Mouse (Mus musculus): ENCODE data around the gene Mroh8.
A peak's percentile ranks its signal among the peaks of the same experiment; 100 is the strongest.

The Mroh8 gene

DNA sequence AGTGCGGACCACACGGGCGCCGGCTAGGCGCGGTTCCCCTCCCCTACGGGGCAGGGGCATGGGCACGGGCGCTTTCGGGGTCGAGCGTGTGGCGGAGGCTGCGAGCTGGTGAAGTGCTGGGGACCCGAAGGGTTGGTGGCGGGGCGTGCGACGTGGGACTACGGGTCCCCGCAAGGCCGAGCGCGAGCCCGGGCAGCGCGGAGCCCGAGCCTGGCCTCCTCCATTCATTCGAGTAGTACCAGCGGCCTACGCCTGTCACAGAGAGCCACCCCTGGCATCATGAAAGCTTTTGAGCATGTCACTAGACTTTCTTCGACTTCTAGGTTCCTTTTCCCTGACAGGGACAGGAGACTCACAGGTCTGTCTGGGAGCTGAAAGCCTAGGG lies at the start of gene Mroh8:
TSS of gene Mroh8 (minus strand) at position 134 of the 385 bp plus-strand sequence.
- peak; percentile 66 for DNase-seq (ENCODE audit: low spot score)

DNA sequence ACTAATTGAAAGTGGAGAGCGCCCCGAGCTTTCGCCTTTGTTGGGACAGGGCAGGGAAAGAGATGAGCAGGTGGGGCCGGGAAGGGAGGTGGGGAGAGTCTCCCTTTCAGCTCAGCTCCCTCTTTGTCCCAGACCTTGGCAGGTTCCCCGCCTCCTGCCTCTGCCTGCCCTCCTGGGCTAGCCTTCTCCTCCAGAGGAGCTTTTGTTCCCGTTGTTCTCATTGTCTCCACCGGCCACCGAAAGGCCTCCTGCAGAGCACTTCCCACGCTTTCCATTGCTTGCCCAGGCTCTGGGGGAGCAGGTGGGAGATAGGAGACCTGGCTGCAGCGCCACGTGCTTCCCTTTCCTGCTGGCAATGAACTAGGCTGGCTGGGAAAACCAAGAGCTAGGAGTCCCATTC lies 49.2 kb upstream of the Mroh8 start:
- no peak for DNase-seq (ENCODE audit: low spot score)

DNA sequence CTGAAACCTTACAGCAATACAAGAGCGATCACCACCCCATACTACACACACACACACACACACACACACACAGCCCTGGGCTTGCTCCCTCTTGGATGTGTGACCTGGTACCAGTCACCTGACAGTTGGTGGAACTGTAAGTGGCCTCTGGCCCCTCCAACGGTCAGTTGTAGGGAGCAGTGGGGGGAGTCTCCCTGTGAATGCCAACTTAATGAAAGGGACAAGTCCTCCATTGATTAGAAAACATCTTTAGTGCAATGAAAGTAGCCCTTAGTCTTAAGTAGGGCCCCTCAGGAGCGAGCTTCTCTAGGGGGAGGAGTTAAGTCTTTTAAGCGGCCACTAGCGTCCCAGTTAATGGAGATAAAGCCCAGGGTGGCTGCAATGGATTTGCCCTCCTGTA lies 48.8 kb upstream of the Mroh8 start:
- no peak for DNase-seq (ENCODE audit: low spot score)

DNA sequence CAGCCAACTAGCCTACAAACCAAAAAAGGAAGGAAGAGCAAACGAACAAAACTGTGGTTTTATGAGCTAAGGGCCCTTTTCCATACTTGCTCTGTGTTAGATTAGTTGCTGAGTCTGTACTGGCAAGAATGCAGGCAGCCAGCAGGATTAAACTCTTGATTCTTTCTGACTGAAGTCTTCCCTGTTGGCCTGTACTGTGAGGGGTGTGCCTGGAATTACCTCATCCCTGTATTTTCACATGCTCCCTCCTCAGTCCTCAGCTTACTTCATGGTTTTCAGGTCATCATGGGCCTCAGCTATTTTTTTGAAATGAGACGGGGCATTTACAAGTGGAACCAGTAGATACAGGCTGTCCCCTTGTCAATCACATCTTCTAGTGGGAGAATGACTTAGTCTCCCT lies 45.9 kb upstream of the Mroh8 start:
- no peak for DNase-seq (ENCODE audit: low spot score)

DNA sequence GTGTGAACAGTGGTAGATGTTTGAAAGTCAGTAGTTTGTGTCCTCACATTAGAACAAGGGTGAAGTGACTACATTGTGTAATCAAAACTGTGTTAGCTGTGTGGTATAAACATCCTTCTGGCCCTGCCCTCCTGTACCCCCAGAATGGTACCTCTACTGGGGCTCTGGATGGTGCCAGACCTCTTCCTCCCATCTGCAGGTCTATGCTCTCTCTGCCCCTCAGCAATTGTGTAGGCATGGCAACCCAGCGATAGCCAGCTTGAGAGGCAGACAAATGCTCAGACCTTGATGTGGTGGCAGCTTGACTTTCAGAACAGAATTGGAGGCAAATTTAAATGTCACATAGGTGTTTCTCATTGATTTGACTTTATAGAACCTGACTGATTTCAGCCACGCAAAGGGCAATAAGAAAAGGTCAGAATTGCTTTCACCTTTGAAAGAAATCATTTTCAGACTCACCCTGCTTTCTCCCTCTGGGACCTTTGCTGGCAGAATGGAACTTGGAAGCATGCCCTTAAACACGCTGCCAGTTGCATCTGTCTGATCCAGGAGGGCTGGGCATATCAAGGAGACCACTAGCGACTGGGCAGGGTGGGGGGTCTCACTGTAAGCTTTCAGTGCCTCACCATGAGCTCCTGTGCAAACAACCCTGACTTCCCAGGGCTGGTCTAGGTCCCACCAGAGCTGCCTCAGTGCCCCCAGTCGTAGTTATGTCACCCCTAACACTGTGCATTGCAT lies 42.8 kb upstream of the Mroh8 start:
- DNase-seq (ENCODE audit: low spot score): no peak

DNA sequence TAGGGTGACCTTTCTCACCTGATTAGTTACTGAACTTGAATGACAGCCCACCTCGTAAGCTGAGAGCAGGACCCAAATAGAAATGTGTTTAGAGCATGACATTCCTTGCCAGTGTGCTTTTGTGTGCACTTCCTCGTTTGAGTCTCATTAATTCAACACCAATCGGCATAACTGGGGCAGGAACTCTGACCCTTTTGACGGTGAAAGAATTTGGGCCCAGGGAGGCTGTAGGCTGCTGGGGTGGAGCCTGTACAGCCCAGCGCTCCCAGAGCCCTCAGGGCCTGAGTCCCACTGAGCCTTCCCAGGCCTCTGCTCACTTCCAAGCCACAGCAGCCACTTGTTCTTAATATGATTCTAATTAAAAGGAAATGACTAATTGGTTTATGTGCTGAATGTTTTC lies 41.5 kb upstream of the Mroh8 start:
- no peak for DNase-seq (ENCODE audit: low spot score)

DNA sequence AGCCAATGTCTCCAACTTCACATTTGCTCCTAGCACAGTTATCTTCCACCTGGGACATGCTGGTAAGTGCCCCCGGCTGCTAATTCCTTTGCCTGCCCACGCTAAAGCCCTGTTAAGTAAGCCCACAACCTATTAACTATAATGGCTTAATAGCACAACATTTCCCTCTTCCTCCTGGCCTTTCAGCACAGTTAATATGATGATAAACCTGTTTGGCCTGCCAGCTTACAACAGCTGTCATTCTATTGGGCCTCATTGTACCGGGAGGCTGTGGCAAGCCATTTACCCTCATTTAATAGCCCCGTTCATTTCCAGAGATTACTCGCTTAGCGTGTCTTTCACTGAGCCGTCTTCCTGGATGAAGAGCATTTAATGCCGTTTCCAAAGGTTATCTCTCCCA lies 40.8 kb upstream of the Mroh8 start:
- no peak for DNase-seq (ENCODE audit: low spot score)

DNA sequence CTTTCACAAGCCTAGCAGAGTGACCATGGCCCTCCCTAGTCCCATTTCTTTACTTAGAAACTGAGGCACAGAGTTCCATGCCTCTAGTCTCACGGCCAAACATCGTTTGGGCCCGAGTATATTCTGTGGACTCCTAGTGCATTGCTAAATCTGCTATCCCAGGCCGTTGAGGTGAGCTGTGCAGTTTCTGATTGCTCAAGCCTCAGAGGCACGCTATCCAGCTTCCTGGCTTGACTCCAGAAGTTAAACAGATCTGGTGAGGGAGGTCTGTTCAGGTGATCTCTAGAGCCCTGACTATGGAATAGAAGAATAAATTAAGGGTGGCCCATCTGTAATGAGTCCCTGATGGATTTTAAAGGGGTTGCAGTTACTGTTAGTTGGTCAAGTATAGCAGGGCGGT lies 37.9 kb upstream of the Mroh8 start:
- no peak for DNase-seq (ENCODE audit: low spot score)

DNA sequence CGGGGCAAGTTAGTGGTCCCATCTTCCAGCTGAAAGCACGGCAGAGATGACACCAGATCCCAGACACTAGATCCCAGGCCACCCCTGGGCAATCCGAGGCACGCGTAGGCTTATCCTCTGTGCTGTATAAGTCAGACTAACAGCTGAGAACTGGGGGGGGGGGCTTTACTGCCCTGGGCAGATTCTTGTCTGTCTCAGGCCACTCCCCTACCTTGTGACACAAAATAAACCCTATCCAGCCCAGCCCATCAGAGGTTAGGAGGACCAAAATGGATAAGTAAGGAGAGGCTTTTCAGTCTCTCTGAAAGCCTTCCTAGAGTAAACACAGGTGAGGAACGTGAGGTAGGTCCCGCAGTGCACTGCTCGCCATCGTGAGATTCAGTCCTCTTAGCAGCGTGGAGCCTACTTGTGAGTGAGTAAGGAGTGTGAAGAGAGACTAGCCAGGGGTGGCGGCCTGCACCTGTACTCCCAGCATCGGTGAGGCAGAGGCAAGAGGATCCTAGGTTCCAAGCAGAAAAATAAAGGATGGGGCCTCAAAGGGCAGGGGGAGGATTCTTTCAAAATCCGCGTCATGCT lies 37.1 kb upstream of the Mroh8 start:
- no peak for DNase-seq (ENCODE audit: low spot score)

DNA sequence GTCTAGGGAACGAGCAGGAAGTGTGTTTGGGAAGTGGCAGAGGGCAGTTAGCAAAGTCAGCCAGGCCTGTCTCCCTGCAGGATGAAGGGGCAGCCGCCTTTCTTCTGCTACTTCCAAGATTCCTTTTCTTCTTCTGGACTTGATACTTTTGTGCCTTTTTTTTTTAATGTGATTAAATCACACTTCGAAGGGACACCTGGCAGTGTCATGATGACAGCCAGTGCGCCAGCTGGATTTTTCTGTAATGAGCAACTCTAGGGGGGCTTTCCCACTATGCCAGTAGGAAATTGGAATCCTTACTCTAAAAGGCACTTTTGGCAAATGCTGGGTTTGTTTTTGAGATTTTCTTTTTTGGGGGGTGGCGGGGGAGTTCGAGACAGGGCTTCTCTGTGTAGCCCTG lies 36.1 kb upstream of the Mroh8 start:
- DNase-seq (ENCODE audit: low spot score): no peak

DNA sequence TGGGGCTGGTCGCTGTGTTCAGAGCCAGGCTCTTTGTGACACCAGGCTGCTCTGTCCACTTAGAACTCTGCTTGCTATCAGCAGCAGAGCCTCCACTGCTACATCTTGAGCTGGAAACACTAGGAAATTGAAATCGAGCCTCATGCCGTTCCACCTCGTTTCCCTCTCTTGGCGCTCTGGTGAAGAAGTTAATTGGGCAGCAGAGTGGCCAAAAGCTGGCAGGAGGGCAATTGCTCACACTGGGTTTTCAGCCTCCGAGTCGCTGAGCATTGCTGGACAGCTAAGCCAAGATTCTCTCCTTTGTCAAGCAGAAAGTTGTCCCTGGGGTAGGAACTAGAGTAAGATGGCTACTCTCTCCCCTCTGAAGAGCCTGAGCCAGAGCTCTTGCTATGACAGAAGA lies 35.0 kb upstream of the Mroh8 start:
- no peak for DNase-seq (ENCODE audit: low spot score)

DNA sequence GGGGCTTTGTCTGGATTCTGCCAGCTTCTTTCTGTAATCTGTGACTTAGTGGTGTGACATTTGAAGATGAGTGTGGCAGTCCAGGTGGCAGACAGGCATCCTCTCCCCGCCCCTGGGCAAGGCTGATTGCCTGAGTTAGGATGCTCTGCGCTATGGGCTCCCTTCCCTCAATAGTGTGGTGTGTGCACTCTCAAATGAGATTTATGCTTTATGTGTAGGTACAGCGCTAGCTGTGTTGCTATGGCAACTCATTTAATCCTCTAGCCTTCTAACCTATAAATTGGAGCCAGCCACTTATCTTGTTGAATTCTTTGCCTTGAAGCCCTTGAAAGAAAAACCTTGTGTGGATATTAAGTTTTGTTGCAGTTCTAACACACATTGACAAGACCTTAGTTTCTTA lies 34.4 kb upstream of the Mroh8 start:
- no peak for DNase-seq (ENCODE audit: low spot score)

DNA sequence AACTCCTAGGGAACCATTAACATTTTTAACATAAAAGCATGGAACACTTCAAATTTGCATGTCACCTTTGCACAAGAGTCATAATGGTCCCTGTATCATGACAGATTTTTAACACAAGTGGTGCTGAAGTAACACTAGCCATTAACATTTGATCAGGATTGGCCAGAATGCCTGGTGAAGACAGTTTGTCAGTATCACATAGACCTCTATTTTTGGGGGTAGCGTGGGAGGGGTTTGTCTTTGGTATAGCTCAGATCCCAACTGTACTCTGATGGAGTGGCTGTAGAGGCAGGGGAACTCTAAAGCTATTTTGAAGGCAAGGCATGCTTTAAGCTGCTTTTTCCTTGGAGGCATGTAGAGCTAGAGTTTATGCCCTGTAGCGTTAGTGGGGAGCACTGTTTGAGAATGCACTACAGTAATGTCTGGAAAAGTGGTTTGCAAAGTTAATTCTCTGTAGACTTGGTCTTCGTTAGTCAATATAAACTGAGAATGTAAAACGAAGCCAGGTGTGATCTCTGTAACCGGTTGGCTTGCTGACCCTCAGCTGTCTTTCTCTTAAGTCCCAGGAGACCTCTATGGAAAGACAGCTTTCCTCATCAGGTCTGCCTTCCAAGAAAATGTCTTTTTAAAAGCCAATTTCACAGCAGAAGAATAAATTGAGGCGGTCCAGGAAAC lies 31.8 kb upstream of the Mroh8 start:
- no peak for DNase-seq (ENCODE audit: low spot score)

DNA sequence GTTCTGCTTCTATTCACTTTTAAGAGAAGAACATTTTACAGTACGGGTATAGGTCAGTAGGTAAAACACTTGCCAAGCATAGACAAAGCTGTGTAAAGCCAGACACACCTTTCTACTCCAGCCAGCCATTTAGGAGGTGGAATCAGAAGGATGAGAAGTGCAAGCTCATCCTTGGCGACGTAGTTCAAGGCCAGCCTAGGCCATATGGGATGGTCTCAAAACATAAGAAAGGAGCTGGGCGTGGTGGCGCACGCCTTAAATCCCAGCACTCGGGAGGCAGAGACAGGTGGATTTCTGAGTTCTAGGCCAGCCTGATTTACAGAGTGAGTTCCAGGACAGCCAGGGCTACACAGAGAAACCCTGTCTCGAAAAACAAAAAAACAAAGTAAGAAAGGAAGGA lies 30.3 kb upstream of the Mroh8 start:
- no peak for DNase-seq (ENCODE audit: low spot score)

DNA sequence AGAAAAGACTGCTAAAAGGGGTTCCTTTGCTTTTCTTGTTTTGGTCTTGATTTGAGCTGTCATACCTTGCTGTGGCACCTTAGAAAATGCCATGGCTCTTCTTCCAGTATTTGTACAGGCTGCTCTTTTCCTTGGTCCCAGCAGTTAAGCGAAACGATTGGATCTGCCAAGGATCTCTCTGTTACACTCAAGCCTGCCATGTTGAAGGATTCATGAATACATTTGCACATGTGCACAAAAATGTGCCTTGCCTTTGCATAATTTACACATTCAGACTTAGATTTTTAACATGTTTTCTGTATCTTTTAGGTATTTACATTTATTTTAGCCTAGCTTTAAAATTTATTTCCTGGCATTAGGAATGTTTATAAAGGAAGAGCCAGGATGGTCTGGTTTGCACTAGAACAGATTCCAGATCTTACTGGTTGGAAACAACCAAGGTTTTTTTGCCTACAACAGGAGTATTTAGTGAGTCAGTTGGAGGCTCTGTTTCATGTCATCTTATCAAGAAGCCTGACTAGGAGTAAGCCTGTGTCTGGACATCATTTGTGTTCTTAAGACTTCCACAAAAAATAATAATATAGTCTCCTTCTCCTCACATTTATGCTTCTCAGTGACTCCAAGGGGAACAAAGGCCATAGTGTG lies 29.0 kb upstream of the Mroh8 start:
- no peak for DNase-seq (ENCODE audit: low spot score)

DNA sequence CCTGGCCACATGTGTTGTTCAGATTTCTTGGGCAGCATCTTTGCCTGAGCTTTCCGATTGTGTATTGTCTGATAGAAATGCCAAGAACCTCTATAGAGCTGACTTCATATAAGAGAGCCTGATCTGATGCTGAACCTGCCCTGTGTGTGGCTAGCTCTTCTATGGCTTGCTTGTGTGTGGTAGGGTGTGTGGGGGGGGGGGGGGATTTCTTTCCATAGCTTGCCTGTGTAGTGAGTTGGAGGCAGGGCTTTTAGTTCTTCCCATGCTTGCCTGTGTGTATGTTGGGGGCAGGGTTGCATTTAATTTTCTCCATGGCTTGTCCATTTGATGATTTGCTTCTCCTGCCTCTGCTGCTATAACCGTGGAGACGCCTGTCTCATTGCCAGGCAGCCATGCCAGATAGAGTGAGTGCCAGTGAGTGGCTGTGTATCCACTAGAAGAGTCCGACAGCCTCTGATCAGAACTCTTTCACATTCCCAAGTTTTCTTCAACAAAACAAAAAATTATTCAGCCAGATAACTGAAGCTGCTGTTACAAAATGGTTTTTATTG lies 28.4 kb upstream of the Mroh8 start:
- peak; percentile 41 for DNase-seq (ENCODE audit: low spot score)

DNA sequence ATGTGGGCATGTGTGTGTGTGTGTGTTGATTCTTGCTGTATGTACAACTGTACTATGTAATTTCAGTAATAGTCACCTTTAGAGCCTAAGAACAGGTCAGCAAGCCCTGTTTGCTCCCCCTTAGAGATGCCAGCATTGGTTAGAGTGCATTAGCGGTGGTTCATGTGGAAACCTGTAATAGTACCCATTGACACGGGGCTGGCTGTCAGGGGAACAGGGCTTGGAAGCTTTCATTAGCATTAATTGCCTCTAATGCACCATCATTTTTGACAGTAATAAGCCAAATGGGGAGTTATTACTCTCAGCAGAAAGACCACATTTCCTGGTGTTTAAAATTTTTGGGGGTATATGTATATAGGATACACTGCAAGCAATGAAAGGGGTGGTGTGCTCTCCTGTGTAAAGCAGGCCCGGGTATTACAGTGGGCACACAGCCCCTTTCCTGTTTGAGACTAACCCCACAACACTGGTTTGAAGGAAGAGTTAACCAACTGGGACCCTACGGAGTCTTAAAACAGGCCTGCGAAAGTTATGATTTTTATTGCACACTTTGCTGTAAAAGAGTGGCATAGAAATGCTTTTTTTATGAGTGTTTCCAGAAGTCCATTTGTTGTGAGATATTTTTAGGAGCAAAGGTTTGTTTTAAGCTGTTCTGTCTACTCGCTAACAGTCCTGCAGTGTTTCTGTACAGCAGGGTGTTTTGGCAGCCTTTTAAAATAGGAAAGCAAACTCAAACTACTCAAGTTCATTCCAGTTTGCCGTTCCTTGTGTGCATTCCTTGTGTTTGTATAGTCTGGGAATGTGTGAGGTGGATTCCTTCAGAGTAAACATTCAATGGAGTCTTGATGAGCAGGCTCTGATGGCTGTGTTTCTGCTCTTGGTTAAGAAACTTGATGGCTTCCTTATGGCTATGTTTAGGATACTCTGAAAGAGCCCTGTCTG lies 27.0 kb upstream of the Mroh8 start:
- no peak for DNase-seq (ENCODE audit: low spot score)

DNA sequence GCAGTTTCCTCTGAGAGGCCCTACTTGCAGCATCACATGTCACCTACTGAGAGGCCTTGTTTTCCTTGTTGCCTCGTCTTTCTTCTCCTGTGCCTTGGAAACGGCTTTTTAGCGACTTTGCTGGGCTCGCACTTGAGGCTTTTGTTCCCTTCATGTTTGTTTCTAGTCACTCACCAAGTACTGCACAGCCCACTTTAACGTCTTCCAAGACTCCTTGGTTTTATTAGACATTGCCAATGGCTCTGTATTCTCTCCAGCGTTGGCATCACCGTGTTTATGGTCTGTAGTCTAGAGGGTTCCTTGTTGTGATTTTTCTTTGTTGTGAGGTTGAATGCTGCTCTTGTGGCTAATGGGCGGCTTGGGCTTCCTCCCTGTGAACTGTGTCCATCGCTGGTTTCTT lies 23.7 kb upstream of the Mroh8 start:
- peak; percentile 20 for DNase-seq (ENCODE audit: low spot score)

DNA sequence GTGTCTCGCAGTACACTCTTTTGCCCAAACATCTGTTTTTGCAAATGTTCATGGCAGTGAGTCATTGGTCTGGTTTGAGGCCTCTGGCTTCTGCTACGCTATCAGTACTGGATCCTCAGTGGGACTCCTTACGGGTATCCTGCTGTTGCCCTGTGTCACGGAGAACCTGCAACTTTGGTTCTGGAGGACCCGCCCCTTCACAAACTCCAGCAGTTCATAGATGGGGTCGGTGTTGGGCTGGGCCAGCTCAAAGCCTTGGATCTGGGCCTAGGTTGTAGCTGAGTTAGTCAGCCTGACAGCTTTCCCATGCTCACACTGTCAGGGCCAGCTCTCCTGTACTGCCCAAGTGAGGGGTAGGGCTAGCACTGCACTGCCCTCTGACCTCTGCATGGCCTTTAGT lies 20.7 kb upstream of the Mroh8 start:
- DNase-seq (ENCODE audit: low spot score): no peak

DNA sequence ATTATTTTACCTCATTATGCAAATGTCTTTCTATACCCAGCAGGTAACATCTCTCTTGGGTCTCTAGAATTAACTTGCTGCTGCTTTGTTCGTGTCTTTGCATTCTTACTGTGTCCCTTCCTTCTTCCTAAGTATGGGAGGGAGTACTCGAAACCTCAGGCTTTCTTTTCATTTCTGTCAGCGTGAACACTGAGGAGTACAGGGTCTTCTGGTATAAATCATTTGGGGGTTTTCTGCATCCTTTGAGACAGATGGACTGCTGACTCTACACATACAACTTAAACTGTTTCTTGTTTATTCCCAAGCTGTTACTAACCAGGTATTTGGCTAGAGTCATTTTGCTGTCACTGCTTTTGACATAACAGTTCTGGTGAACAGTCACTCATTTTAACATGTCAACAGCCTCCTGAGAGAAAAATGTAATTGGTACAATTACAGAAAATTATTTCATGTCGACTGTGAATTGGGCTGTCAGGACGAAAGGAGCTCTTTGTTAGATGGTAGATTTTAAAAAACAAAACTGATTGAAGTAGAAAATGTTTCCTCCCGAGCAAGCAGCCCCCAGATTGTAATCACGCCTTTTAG lies 16.8 kb upstream of the Mroh8 start:
- no peak for DNase-seq (ENCODE audit: low spot score)

DNA sequence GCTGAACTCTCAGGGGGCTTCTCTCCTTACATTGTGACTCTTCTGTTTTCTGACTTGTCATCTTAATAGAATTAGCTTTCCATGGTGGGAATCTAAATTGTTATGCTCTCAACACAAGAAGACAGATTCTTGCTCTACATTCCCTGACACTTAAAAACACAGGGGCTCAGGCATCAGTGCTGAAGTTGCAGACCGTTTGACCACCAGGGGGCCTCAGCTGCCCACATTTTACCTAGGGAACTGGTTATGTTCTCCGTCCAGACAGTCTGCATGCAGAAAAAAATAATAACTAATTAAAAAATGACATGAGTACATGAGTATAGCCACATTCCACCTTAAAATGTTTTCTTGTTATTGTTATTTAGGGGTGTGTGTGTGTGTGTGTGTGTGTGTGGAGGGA lies 12.7 kb upstream of the Mroh8 start:
- DNase-seq (ENCODE audit: low spot score): peak; percentile 78
